Mouse (Mus musculus): ENCODE results near the gene Guca1a. TPM values are rescaled to one million over a fixed set of nuclear protein-coding genes. Genes with fewer than 3 reads are reported as not detected.
"Not testable (repeated sequence)": the region's sequence is repeated elsewhere in the genome, so short reads cannot be mapped to it uniquely, and the experiment has no call there.

Gene Guca1a
- 0.84 and 1.3 TPM in 2 replicates for polyA plus RNA-seq (2015; fragmentation: Nextera tagmentation; extraction: Ambion mirVana)

GRCm38 (mm10) chr17:47400451-47400850, at the start of gene Guca1a:
TSS of gene Guca1a (minus strand) at chr17:47400584.
- no peak for DNase-seq (ENCODE audit: low spot score)

GRCm38 (mm10) chr17:47449432-47449831, 49.0 kb upstream of the Guca1a start:
- no peak for DNase-seq (ENCODE audit: low spot score)

GRCm38 (mm10) chr17:47448523-47449372, 48.4 kb upstream of the Guca1a start:
- DNase-seq (ENCODE audit: low spot score): no peak

- no peak for DNase-seq (ENCODE audit: low spot score)
Observed at GRCm38 (mm10) chr17:47446561-47446960, 46.2 kb upstream of the Guca1a start.

GRCm38 (mm10) chr17:47446025-47446424, 45.6 kb upstream of the Guca1a start:
- no peak for DNase-seq (ENCODE audit: low spot score)

- DNase-seq (ENCODE audit: low spot score): no peak
Observed at GRCm38 (mm10) chr17:47445518-47445917, 45.1 kb upstream of the Guca1a start.

GRCm38 (mm10) chr17:47444113-47444512, 43.7 kb upstream of the Guca1a start:
- DNase-seq (ENCODE audit: low spot score): no peak

- DNase-seq (ENCODE audit: low spot score): no peak
Observed at GRCm38 (mm10) chr17:47442271-47442670, 41.9 kb upstream of the Guca1a start.

- no peak for DNase-seq (ENCODE audit: low spot score)
Observed at GRCm38 (mm10) chr17:47441296-47442051, 41.1 kb upstream of the Guca1a start.

- no peak for DNase-seq (ENCODE audit: low spot score)
Observed at GRCm38 (mm10) chr17:47440359-47440890, 40.0 kb upstream of the Guca1a start.

GRCm38 (mm10) chr17:47439396-47440028, 39.1 kb upstream of the Guca1a start:
- no peak for DNase-seq (ENCODE audit: low spot score)

- DNase-seq (ENCODE audit: low spot score): no peak
Observed at GRCm38 (mm10) chr17:47438611-47439010, 38.2 kb upstream of the Guca1a start.

GRCm38 (mm10) chr17:47436907-47437547, 36.6 kb upstream of the Guca1a start, which contains the start of gene 1700001C19Rik:
TSS of gene 1700001C19Rik (minus strand) at chr17:47437376.
- peak; percentile 35 for DNase-seq (ENCODE audit: low spot score)

- peak; percentile 14 for DNase-seq (ENCODE audit: low spot score)
Observed at GRCm38 (mm10) chr17:47436156-47436906, 35.9 kb upstream of the Guca1a start, which contains the start of gene AI661453. TSS of gene AI661453 (plus strand) at chr17:47436615.

GRCm38 (mm10) chr17:47430815-47431214, 30.4 kb upstream of the Guca1a start:
- DNase-seq (ENCODE audit: low spot score): no peak

- DNase-seq (ENCODE audit: low spot score): no peak
Observed at GRCm38 (mm10) chr17:47428831-47429304, 28.5 kb upstream of the Guca1a start.

- peak; percentile 59 for DNase-seq (ENCODE audit: low spot score)
Observed at GRCm38 (mm10) chr17:47427316-47427715, 26.9 kb upstream of the Guca1a start.

GRCm38 (mm10) chr17:47424186-47424585, 23.8 kb upstream of the Guca1a start:
- DNase-seq (ENCODE audit: low spot score): no peak

- not testable (repeated sequence) for DNase-seq (ENCODE audit: low spot score)
Observed at GRCm38 (mm10) chr17:47422616-47423015, 22.2 kb upstream of the Guca1a start.

- no peak for DNase-seq (ENCODE audit: low spot score)
Observed at GRCm38 (mm10) chr17:47421566-47421965, 21.2 kb upstream of the Guca1a start.

All from thymus, postnatal 0 days (tissue).